Mouse (Mus musculus) forebrain, postnatal 0 days (tissue): ENCODE data around the gene Cldnd1. TPM values are rescaled to one million over a fixed set of nuclear protein-coding genes. Genes with fewer than 3 reads are reported as not detected.
A peak's percentile ranks its signal among the peaks of the same experiment; 100 is the strongest.

Experiments
- ATAC-seq: fragments of 200-750 bp; cut with Nextera tagmentation; 2 replicates; pipeline ENCODE4 v1.8.0; 2017; ENCODE audit warnings: mild to moderate bottlenecking, moderate library complexity
- DNase-seq: peaks from one replicate; pipeline ENCODE4 v3.0.0-alpha.2; 2015
- H3K27ac ChIP-seq: fragments of 300-500 bp; sonication (generic); 2 replicates; pipeline ENCODE4 v1.5.1; 2014; ENCODE audit warnings: low read depth, mild to moderate bottlenecking, antibody characterized with exemption, low read length, moderate library complexity, mixed read lengths
- H3K27me3 ChIP-seq: fragments of 300-500 bp; sonication (generic); 2 replicates; pipeline ENCODE4 v1.6.1; 2014; ENCODE audit warnings: mild to moderate bottlenecking, low read length, mixed read lengths; ENCODE audit not compliant: insufficient read depth
- H3K36me3 ChIP-seq: fragments of 300-500 bp; sonication (generic); 2 replicates; pipeline ENCODE4 v1.6.1; 2014; ENCODE audit warnings: mild to moderate bottlenecking, moderate library complexity; ENCODE audit not compliant: insufficient read depth
- H3K4me1 ChIP-seq: fragments of 300-500 bp; sonication (generic); 2 replicates; pipeline ENCODE4 v1.6.1; 2014; ENCODE audit warnings: antibody characterized with exemption; ENCODE audit not compliant: insufficient read depth
- H3K4me2 ChIP-seq: fragments of 300-500 bp; sonication (generic); 2 replicates; pipeline ENCODE4 v1.6.1; 2014; ENCODE audit warnings: low read depth, mild to moderate bottlenecking, moderate library complexity
- H3K4me3 ChIP-seq: fragments of 300-500 bp; sonication (generic); 2 replicates; pipeline ENCODE4 v1.5.1; 2014; ENCODE audit warnings: low read depth, low read length, mixed read lengths
- H3K9ac ChIP-seq: fragments of 300-500 bp; sonication (generic); 2 replicates; pipeline ENCODE4 v1.6.1; 2014; ENCODE audit warnings: mild to moderate bottlenecking
- H3K9me3 ChIP-seq: fragments of 300-500 bp; sonication (generic); 2 replicates; pipeline ENCODE4 v1.6.1; 2016; ENCODE audit warnings: low read length
- CTCF ChIP-seq: sonication (generic); IDR thresholded peaks from 2 replicates; pipeline ENCODE4 v1.5.1; 2016; ENCODE audit warnings: antibody characterized with exemption, control low read depth, low read depth
- WGBS: fragments of 180-500 bp; shearing (Covaris S2); extraction: QIAGEN DNeasy Blood & Tissue Kit; methylation state at CpG from one replicate; pipeline ENCODE4 v1.1.7; 2014; 5-methylcytosine and 5-hydroxymethylcytosine counted together
- polyA plus RNA-seq: library from polyadenylated mRNA; unstranded; fragments of >200 nt; fragmentation: Nextera tagmentation; extraction: Ambion mirVana; gene quantifications from 2 replicates; pipeline ENCODE4 v1.2.1, GENCODE M21; 2015
- total RNA-seq: library from RNA; depleted of rRNA; stranded (reverse); fragments of >200 nt; gene quantifications from 2 replicates; pipeline ENCODE4 v1.2.3, GENCODE M21; 2014; rRNA removed

Gene Cldnd1
- total RNA-seq (42.9 and 54.8 TPM in 2 replicates), polyA plus RNA-seq (117 and 129 TPM in 2 replicates)

GRCm38 (mm10) chr16:58727477-58728131, at the start of gene Cldnd1:
TSS of gene Cldnd1 (plus strand) at chr16:58727910.
- Histone ChIP-seq H3K27me3 (no peaks in the 10 kb centered on the region), H3K36me3 (peaks cover 22% of the 10 kb centered on the region), H3K9me3 (no peaks in the 10 kb centered on the region), H3K9ac (peak within 1 kb of the TSS; percentile 79), H3K4me2 (peak within 1 kb of the TSS; percentile 59), H3K4me3 (peak within 1 kb of the TSS; percentile 84), H3K27ac (peak within 1 kb of the TSS; percentile 84), H3K4me1 (0 out of 2 replicates have a peak, but pooled peaks cover 3% of the 10 kb centered on the region)
- TF ChIP-seq CTCF = no peak
- 2% methylated on average over 34 of the region's 35 CpGs for WGBS
- ATAC-seq (peak; percentile 100), DNase-seq (peak; percentile 97)

GRCm38 (mm10) chr16:58678660-58679059, 49.0 kb upstream of the Cldnd1 start:
- no peak overlapping the region for H3K27ac ChIP-seq
- no peak for ATAC-seq
- H3K9ac ChIP-seq = no peak overlapping the region
- no peak overlapping the region for H3K4me2 ChIP-seq
- no peak for DNase-seq
- no peak overlapping the region for H3K4me3 ChIP-seq
- WGBS = 88% methylated on average over 7 of the region's 7 CpGs
- no peaks in the 10 kb centered on the region for H3K4me1 ChIP-seq
- H3K36me3 ChIP-seq = peaks cover 31% of the 10 kb centered on the region; the same call in 1 of the 2 replicates
- TF ChIP-seq CTCF = no peak
- no peaks in the 10 kb centered on the region for H3K9me3 ChIP-seq
- H3K27me3 ChIP-seq = no peaks in the 10 kb centered on the region

- H3K36me3 ChIP-seq = peaks cover 14% of the 10 kb centered on the region; the same call in 1 of the 2 replicates
- H3K27ac ChIP-seq = no peak overlapping the region
- 84% methylated on average over 6 of the region's 6 CpGs for WGBS
- no peaks in the 10 kb centered on the region for H3K27me3 ChIP-seq
- no peak for DNase-seq
- H3K4me2 ChIP-seq = no peak overlapping the region
- no peaks in the 10 kb centered on the region for H3K4me1 ChIP-seq
- no peak for TF ChIP-seq CTCF
- H3K9ac ChIP-seq = no peak overlapping the region
- no peak overlapping the region for H3K4me3 ChIP-seq
- H3K9me3 ChIP-seq = no peaks in the 10 kb centered on the region
- no peak for ATAC-seq
These were observed 45.7 kb upstream of the Cldnd1 start for GRCm38 (mm10) chr16:58682046-58682445.

- Histone ChIP-seq H3K4me2 (no peak overlapping the region), H3K4me1 (no peaks in the 10 kb centered on the region), H3K36me3 (peaks cover 7% of the 10 kb centered on the region; the same call in 1 of the 2 replicates), H3K27me3 (no peaks in the 10 kb centered on the region), H3K9me3 (no peaks in the 10 kb centered on the region), H3K9ac (no peak overlapping the region), H3K27ac (no peak overlapping the region), H3K4me3 (no peak overlapping the region)
- DNase-seq = no peak
- ATAC-seq = no peak
- no peak for TF ChIP-seq CTCF
- 80% methylated on average over 7 of the region's 7 CpGs for WGBS
These were observed 44.8 kb upstream of the Cldnd1 start for GRCm38 (mm10) chr16:58682870-58683269.

GRCm38 (mm10) chr16:58683911-58684310, 43.8 kb upstream of the Cldnd1 start:
- no peaks in the 10 kb centered on the region for H3K4me1 ChIP-seq
- DNase-seq = no peak
- no peak overlapping the region for H3K9ac ChIP-seq
- no peak overlapping the region for H3K27ac ChIP-seq
- WGBS = 93% methylated on average over 4 of the region's 4 CpGs
- H3K36me3 ChIP-seq = no peaks in the 10 kb centered on the region; the same call in 1 of the 2 replicates
- no peak overlapping the region for H3K4me3 ChIP-seq
- no peak for TF ChIP-seq CTCF
- no peak for ATAC-seq
- no peak overlapping the region for H3K4me2 ChIP-seq
- no peaks in the 10 kb centered on the region for H3K9me3 ChIP-seq
- H3K27me3 ChIP-seq = no peaks in the 10 kb centered on the region

- no peaks in the 10 kb centered on the region for H3K27me3 ChIP-seq
- DNase-seq = no peak
- no peak overlapping the region for H3K27ac ChIP-seq
- no peaks in the 10 kb centered on the region; the same call in 1 of the 2 replicates for H3K36me3 ChIP-seq
- ATAC-seq = no peak
- H3K9me3 ChIP-seq = no peaks in the 10 kb centered on the region
- H3K4me3 ChIP-seq = no peak overlapping the region
- no peak overlapping the region for H3K9ac ChIP-seq
- no peaks in the 10 kb centered on the region for H3K4me1 ChIP-seq
- no peak overlapping the region for H3K4me2 ChIP-seq
- no peak for TF ChIP-seq CTCF
These were observed 43.2 kb upstream of the Cldnd1 start for GRCm38 (mm10) chr16:58684537-58684936.
